Comparison of ENCODE assay signal across 8 mouse cellular contexts in genomic region chr4:135972911-135973811, GRCm38 (mm10). TPM values are rescaled to one million over a fixed set of nuclear protein-coding genes. Genes with fewer than 3 reads are reported as not detected.
DNase-seq lines count a peak whose midpoint lies in the region; ATAC-seq and TF ChIP-seq lines count a peak whose summit lies in the region.

No protein-coding gene starts in this region.

- 76% methylated on average over 13 of the region's 13 CpGs for WGBS in forebrain, embryonic 10.5 days
- 70% methylated on average over 13 of the region's 13 CpGs for WGBS in limb, embryonic 14.5 days
- 55% methylated on average over 13 of the region's 13 CpGs for WGBS in stomach, embryonic 16.5 days

- H3K4me2 ChIP-seq in limb, embryonic 14.5 days (replicated peaks; ENCODE audit: low read depth, low read length, severe bottlenecking): peak overlapping the region; percentile 91
- peak overlapping the region; percentile 90 for H3K4me2 ChIP-seq in stomach, embryonic 16.5 days (ENCODE audit: low read depth, low read length)

- no peak for TF ChIP-seq POLR2A in limb, embryonic 14.5 days (IDR thresholded peaks at IDR 0.05; ENCODE audit: borderline replicate concordance, extremely low read depth, insufficient read depth, insufficient read length)

- peak; percentile 95 for DNase-seq in heart, adult 11 months
- DNase-seq in heart, adult 8-10 months (ENCODE audit: low spot score): no peak
- no peak for DNase-seq in forebrain, embryonic 10.5 days (ENCODE audit: extremely low spot score, low spot score)
- no peak for DNase-seq in limb, embryonic 14.5 days (ENCODE audit: low spot score)
- DNase-seq in gastrocnemius, postnatal 10 days: no peak
- DNase-seq in ovary, postnatal 10 days (ENCODE audit: low spot score): no peak

- ATAC-seq in limb, embryonic 14.5 days (ENCODE audit: low FRiP score, low read depth): no peak
- no peak for ATAC-seq in stomach, embryonic 16.5 days (ENCODE audit: insufficient read depth, low FRiP score)

- peaks cover 34% of the 10 kb centered on the region for H3K4me1 ChIP-seq in forebrain, embryonic 10.5 days
- H3K4me1 ChIP-seq in limb, embryonic 14.5 days (ENCODE audit: control insufficient read depth, insufficient read depth, low read length): peaks cover 7% of the 10 kb centered on the region
- peaks cover 11% of the 10 kb centered on the region for H3K4me1 ChIP-seq in stomach, embryonic 16.5 days (ENCODE audit: control insufficient read depth, insufficient read depth, low read length)

- TF ChIP-seq CTCF in C2C12 (IDR thresholded peaks at IDR 0.05; ENCODE audit: control insufficient read depth, insufficient read depth, insufficient read length): no peak

- H3K4me3 ChIP-seq in C2C12 (ENCODE audit: insufficient read depth, poor library complexity, severe bottlenecking): no peak overlapping the region
- H3K4me3 ChIP-seq in forebrain, embryonic 10.5 days: peak overlapping the region; percentile 100
- H3K4me3 ChIP-seq in limb, embryonic 14.5 days (replicated peaks; ENCODE audit: low read length): peak overlapping the region; percentile 98
- H3K4me3 ChIP-seq in stomach, embryonic 16.5 days (replicated peaks; ENCODE audit: low read length): peak overlapping the region; percentile 97

- peaks cover 11% of the 10 kb centered on the region for H3K79me3 ChIP-seq in C2C12 (ENCODE audit: low read depth)

- peak overlapping the region; percentile 93 for H3K27ac ChIP-seq in forebrain, embryonic 10.5 days
- H3K27ac ChIP-seq in limb, embryonic 14.5 days (replicated peaks; ENCODE audit: low read depth, low read length): no peak overlapping the region
- H3K27ac ChIP-seq in stomach, embryonic 16.5 days (ENCODE audit: low read length): peak overlapping the region; percentile 51; the same call in 1 of the 2 replicates

- peaks cover 60% of the 10 kb centered on the region for H3K36me3 ChIP-seq in C2C12 (ENCODE audit: control insufficient read depth, insufficient read depth)
- peaks cover 73% of the 10 kb centered on the region for H3K36me3 ChIP-seq in forebrain, embryonic 10.5 days (replicated peaks)
- H3K36me3 ChIP-seq in limb, embryonic 14.5 days (ENCODE audit: control insufficient read depth, insufficient read depth, low read length): peaks cover 58% of the 10 kb centered on the region
- H3K36me3 ChIP-seq in stomach, embryonic 16.5 days (ENCODE audit: control insufficient read depth, insufficient read depth, low read length): peaks cover 26% of the 10 kb centered on the region

- H3K79me2 ChIP-seq in C2C12 (ENCODE audit: control insufficient read depth, insufficient read depth): peaks cover 23% of the 10 kb centered on the region

- H3K9me3 ChIP-seq in forebrain, embryonic 10.5 days: no peaks in the 10 kb centered on the region
- no peaks in the 10 kb centered on the region for H3K9me3 ChIP-seq in limb, embryonic 14.5 days (ENCODE audit: control insufficient read depth, low read length)
- no peaks in the 10 kb centered on the region for H3K9me3 ChIP-seq in stomach, embryonic 16.5 days (replicated peaks; ENCODE audit: control insufficient read depth, low read length)

- peak overlapping the region; percentile 87; the same call in 1 of the 2 replicates for H3K9ac ChIP-seq in limb, embryonic 14.5 days (ENCODE audit: low read depth, low read length, severe bottlenecking)
- peak overlapping the region; percentile 94 for H3K9ac ChIP-seq in stomach, embryonic 16.5 days (ENCODE audit: low read length)

- H3K27me3 ChIP-seq in C2C12 (ENCODE audit: control insufficient read depth, insufficient read depth, insufficient read length): no peaks in the 10 kb centered on the region
- H3K27me3 ChIP-seq in forebrain, embryonic 10.5 days (ENCODE audit: poor library complexity, severe bottlenecking): no peaks in the 10 kb centered on the region
- no peaks in the 10 kb centered on the region for H3K27me3 ChIP-seq in limb, embryonic 14.5 days (ENCODE audit: control insufficient read depth, insufficient read depth, low read length)
- no peaks in the 10 kb centered on the region for H3K27me3 ChIP-seq in stomach, embryonic 16.5 days (ENCODE audit: control insufficient read depth, insufficient read depth, low read length)

- peak overlapping the region; percentile 27 for H3ac ChIP-seq in C2C12 (ENCODE audit: control insufficient read depth, insufficient read length, low read depth)

TF ChIP-seq in C2C12, 6 proteins besides CTCF, POLR2A, EP300 and RAD21:
- TF ChIP-seq MAX (IDR thresholded peaks at IDR 0.05) (no peak), USF1 (IDR thresholded peaks at IDR 0.05; ENCODE audit: low read depth) (no peak), CEBPB (IDR thresholded peaks at IDR 0.05; ENCODE audit: low read depth) (no peak), MYOG (IDR thresholded peaks at IDR 0.05; ENCODE audit: control insufficient read depth, extremely low read depth, insufficient read length) (no peak), FOSL1 (IDR thresholded peaks at IDR 0.05; ENCODE audit: insufficient read depth, low read length, poor library complexity, severe bottlenecking) (no peak), MYOD1 (IDR thresholded peaks at IDR 0.05; ENCODE audit: control insufficient read depth, insufficient read length, low read depth) (no peak)

RNA-seq across cellular contexts. Expression of gene Lypla2, which starts 0.7 kb away (rescaled TPM):
- total RNA-seq in heart, adult 8-10 months (2022): 10 to 100 TPM; 32.5 to 38.4 (median 35.9) TPM
- polyA plus RNA-seq in C2C12 (2012; fragmentation: generic; extraction: Trizol): 70.1 TPM
- 204 and 210 TPM in 2 replicates for polyA plus RNA-seq in forebrain, embryonic 10.5 days (2016; fragmentation: Nextera tagmentation; extraction: Ambion mirVana)
- polyA plus RNA-seq in limb, embryonic 14.5 days (2012; rRNA removed): 106 and 133 TPM in 2 replicates
- 105 and 117 TPM in 2 replicates for polyA plus RNA-seq in limb, embryonic 14.5 days (2014; fragmentation: Nextera tagmentation; extraction: Ambion mirVana)
- polyA plus RNA-seq in stomach, embryonic 16.5 days (2015; fragmentation: Nextera tagmentation; extraction: Ambion mirVana): 94.9 and 97.8 TPM in 2 replicates
- 10 to 100 TPM; 31.4 to 35.0 TPM for total RNA-seq in gastrocnemius, postnatal 10 days (2021)

RNA-seq across cellular contexts. Expression of gene Gale, which starts 9.6 kb away (rescaled TPM):
- total RNA-seq in heart, adult 8-10 months (2022): 1 to 10 TPM; 1.2 to 3.2 (median 1.6) TPM
- 50.7 TPM for polyA plus RNA-seq in C2C12 (2012; fragmentation: generic; extraction: Trizol)
- polyA plus RNA-seq in forebrain, embryonic 10.5 days (2016; fragmentation: Nextera tagmentation; extraction: Ambion mirVana): 39.7 and 41.0 TPM in 2 replicates
- 83.7 and 101 TPM in 2 replicates for polyA plus RNA-seq in limb, embryonic 14.5 days (2012; rRNA removed)
- polyA plus RNA-seq in limb, embryonic 14.5 days (2014; fragmentation: Nextera tagmentation; extraction: Ambion mirVana): 52.0 and 59.3 TPM in 2 replicates
- polyA plus RNA-seq in stomach, embryonic 16.5 days (2015; fragmentation: Nextera tagmentation; extraction: Ambion mirVana): 109 and 136 TPM in 2 replicates
- 1 to 10 TPM; 2.8 to 4.0 TPM for total RNA-seq in gastrocnemius, postnatal 10 days (2021)

RNA-seq across cellular contexts. Expression of gene Pithd1, which starts 13.9 kb away (rescaled TPM):
- total RNA-seq in heart, adult 8-10 months (2022): 10 to 100 TPM; 20.8 to 23.4 (median 21.6) TPM
- 45.1 TPM for polyA plus RNA-seq in C2C12 (2012; fragmentation: generic; extraction: Trizol)
- polyA plus RNA-seq in forebrain, embryonic 10.5 days (2016; fragmentation: Nextera tagmentation; extraction: Ambion mirVana): 73.6 and 75.8 TPM in 2 replicates
- polyA plus RNA-seq in limb, embryonic 14.5 days (2012; rRNA removed): 49.1 and 50.2 TPM in 2 replicates
- 52.6 and 59.9 TPM in 2 replicates for polyA plus RNA-seq in limb, embryonic 14.5 days (2014; fragmentation: Nextera tagmentation; extraction: Ambion mirVana)
- 39.0 and 44.8 TPM in 2 replicates for polyA plus RNA-seq in stomach, embryonic 16.5 days (2015; fragmentation: Nextera tagmentation; extraction: Ambion mirVana)
- total RNA-seq in gastrocnemius, postnatal 10 days (2021): 10 to 100 TPM; 22.0 to 23.5 TPM

RNA-seq across cellular contexts. Expression of gene Hmgcl, which starts 26.9 kb away (rescaled TPM):
- total RNA-seq in heart, adult 8-10 months (2022): 10 to 100 TPM; 83.3 to 91.3 (median 85.0) TPM
- polyA plus RNA-seq in C2C12 (2012; fragmentation: generic; extraction: Trizol): 24.3 TPM
- 65.0 and 65.4 TPM in 2 replicates for polyA plus RNA-seq in forebrain, embryonic 10.5 days (2016; fragmentation: Nextera tagmentation; extraction: Ambion mirVana)
- 60.8 and 69.7 TPM in 2 replicates for polyA plus RNA-seq in limb, embryonic 14.5 days (2012; rRNA removed)
- 93.4 and 97.6 TPM in 2 replicates for polyA plus RNA-seq in limb, embryonic 14.5 days (2014; fragmentation: Nextera tagmentation; extraction: Ambion mirVana)
- 97.5 and 107 TPM in 2 replicates for polyA plus RNA-seq in stomach, embryonic 16.5 days (2015; fragmentation: Nextera tagmentation; extraction: Ambion mirVana)
- total RNA-seq in gastrocnemius, postnatal 10 days (2021): 10 to 100 TPM; 43.7 to 49.2 TPM

RNA-seq across cellular contexts. Expression of gene Eloa, which starts 48.4 kb away (rescaled TPM):
- 10 to 100 TPM; 32.2 to 33.9 (median 33.1) TPM for total RNA-seq in heart, adult 8-10 months (2022)
- 18.4 TPM for polyA plus RNA-seq in C2C12 (2012; fragmentation: generic; extraction: Trizol)
- 35.2 and 36.7 TPM in 2 replicates for polyA plus RNA-seq in forebrain, embryonic 10.5 days (2016; fragmentation: Nextera tagmentation; extraction: Ambion mirVana)
- 21.6 and 28.1 TPM in 2 replicates for polyA plus RNA-seq in limb, embryonic 14.5 days (2012; rRNA removed)
- 50.5 and 50.8 TPM in 2 replicates for polyA plus RNA-seq in limb, embryonic 14.5 days (2014; fragmentation: Nextera tagmentation; extraction: Ambion mirVana)
- 41.0 and 44.2 TPM in 2 replicates for polyA plus RNA-seq in stomach, embryonic 16.5 days (2015; fragmentation: Nextera tagmentation; extraction: Ambion mirVana)
- total RNA-seq in gastrocnemius, postnatal 10 days (2021): 10 to 100 TPM; 50.2 to 51.4 TPM
